In genomic region chr2:153593186-153593585, GRCm38 (mm10) we compare ENCODE assay signal across 10 mouse cellular contexts. TPM values are rescaled to one million over a fixed set of nuclear protein-coding genes. Genes with fewer than 3 reads are reported as not detected.
DNase-seq lines count a peak whose midpoint lies in the region; ATAC-seq and TF ChIP-seq lines count a peak whose summit lies in the region.
"Had no signal": no experiment of that assay in that cellular context is flagged by ENCODE, and none has a peak within 500 bp of the region (broad histone marks: within the 10 kb centered on the region; RNA-seq: fewer than 3 reads in every experiment).

No protein-coding gene starts in this region.

- no peak overlapping the region for H3K9ac ChIP-seq in liver, embryonic 11.5 days (ENCODE audit: low read depth, low read length)
- H3K9ac ChIP-seq in intestine, postnatal 0 days (ENCODE audit: low read depth, low read length): no peak overlapping the region
- H3K9ac ChIP-seq in neural tube, embryonic 12.5 days: no peak overlapping the region
- H3K9ac ChIP-seq: lung, embryonic 14.5 days had no signal

- 72% methylated on average over 9 of the region's 9 CpGs for WGBS in liver, embryonic 11.5 days
- WGBS in intestine, postnatal 0 days: 61% methylated on average over 9 of the region's 9 CpGs
- 46% methylated on average over 9 of the region's 9 CpGs for WGBS in neural tube, embryonic 12.5 days
- WGBS in embryonic facial prominence, embryonic 10.5 days: 55% methylated on average over 9 of the region's 9 CpGs

- 0 out of 2 replicates have a peak, but pooled peaks have one; percentile 11 for ATAC-seq in liver, embryonic 11.5 days (replicated peaks; ENCODE audit: low FRiP score)
- peak; percentile 16; the same call in 1 of the 2 replicates for ATAC-seq in intestine, postnatal 0 days
- peak; percentile 87 for ATAC-seq in neural tube, embryonic 12.5 days (ENCODE audit: low FRiP score, low read depth)

- no peak overlapping the region for H3K4me2 ChIP-seq in liver, embryonic 11.5 days
- H3K4me2 ChIP-seq in intestine, postnatal 0 days (replicated peaks; ENCODE audit: low read depth): no peak overlapping the region
- H3K4me2 ChIP-seq in neural tube, embryonic 12.5 days (replicated peaks): no peak overlapping the region
- H3K4me2 ChIP-seq: lung, embryonic 14.5 days had no signal

- no peaks in the 10 kb centered on the region for H3K9me3 ChIP-seq in liver, embryonic 11.5 days (ENCODE audit: control insufficient read depth, low read length)
- H3K9me3 ChIP-seq in intestine, postnatal 0 days (ENCODE audit: control insufficient read depth): no peaks in the 10 kb centered on the region
- no peaks in the 10 kb centered on the region for H3K9me3 ChIP-seq in neural tube, embryonic 12.5 days
- no peaks in the 10 kb centered on the region for H3K9me3 ChIP-seq in embryonic facial prominence, embryonic 10.5 days

- H3K4me3 ChIP-seq in liver, embryonic 11.5 days (ENCODE audit: low read depth, low read length): no peak overlapping the region
- no peak overlapping the region for H3K4me3 ChIP-seq in intestine, postnatal 0 days (ENCODE audit: low read depth, low read length)
- H3K4me3 ChIP-seq in neural tube, embryonic 12.5 days: no peak overlapping the region
- H3K4me3 ChIP-seq in embryonic facial prominence, embryonic 10.5 days: no peak overlapping the region

- DNase-seq in liver, embryonic 11.5 days (ENCODE audit: low spot score): no peak
- DNase-seq in liver (no peak), adipocyte (ENCODE audit: low spot score) (no peak)
- DNase-seq in cerebellum, adult 9-11 months: peak; percentile 95
- DNase-seq in embryonic facial prominence, embryonic 10.5 days (ENCODE audit: low spot score): no peak
- DNase-seq in embryo, embryonic 11 days: no peak
- DNase-seq: lung, embryonic 14.5 days had no signal

- no peaks in the 10 kb centered on the region for H3K36me3 ChIP-seq in liver, embryonic 11.5 days (ENCODE audit: control insufficient read depth, insufficient read depth, low read length)
- H3K36me3 ChIP-seq in intestine, postnatal 0 days (ENCODE audit: control insufficient read depth, insufficient read depth): no peaks in the 10 kb centered on the region
- no peaks in the 10 kb centered on the region for H3K36me3 ChIP-seq in neural tube, embryonic 12.5 days
- no peaks in the 10 kb centered on the region for H3K36me3 ChIP-seq in embryonic facial prominence, embryonic 10.5 days (replicated peaks)

- no peak overlapping the region for H3K27ac ChIP-seq in liver, embryonic 11.5 days (ENCODE audit: low read depth, low read length)
- H3K27ac ChIP-seq in intestine, postnatal 0 days (ENCODE audit: low read depth, low read length): no peak overlapping the region
- H3K27ac ChIP-seq in neural tube, embryonic 12.5 days: no peak overlapping the region
- H3K27ac ChIP-seq in embryonic facial prominence, embryonic 10.5 days (replicated peaks): no peak overlapping the region

- peaks cover 13% of the 10 kb centered on the region for H3K4me1 ChIP-seq in liver, embryonic 11.5 days (replicated peaks; ENCODE audit: control insufficient read depth, insufficient read depth, low read length)
- H3K4me1 ChIP-seq in intestine, postnatal 0 days (replicated peaks; ENCODE audit: control insufficient read depth, insufficient read depth, low read length): peaks cover 6% of the 10 kb centered on the region; the same call in 1 of the 2 replicates
- H3K4me1 ChIP-seq in neural tube, embryonic 12.5 days: peaks cover 11% of the 10 kb centered on the region
- H3K4me1 ChIP-seq in embryonic facial prominence, embryonic 10.5 days: peaks cover 14% of the 10 kb centered on the region

- no peaks in the 10 kb centered on the region for H3K27me3 ChIP-seq in liver, embryonic 11.5 days (replicated peaks; ENCODE audit: control insufficient read depth, insufficient read depth, low read length)
- no peaks in the 10 kb centered on the region for H3K27me3 ChIP-seq in intestine, postnatal 0 days (replicated peaks; ENCODE audit: control insufficient read depth, insufficient read depth, low read length)
- no peaks in the 10 kb centered on the region for H3K27me3 ChIP-seq in neural tube, embryonic 12.5 days (replicated peaks)
- H3K27me3 ChIP-seq in embryonic facial prominence, embryonic 10.5 days (replicated peaks; ENCODE audit: low read depth, poor library complexity, severe bottlenecking): no peaks in the 10 kb centered on the region
- H3K27me3 ChIP-seq: Patski had no signal

- no peak for TF ChIP-seq CTCF in intestine, postnatal 0 days (IDR thresholded peaks at IDR 0.05; ENCODE audit: low read depth)

RNA-seq across cellular contexts. Expression of gene Commd7, which starts 39.4 kb away (rescaled TPM):
- polyA plus RNA-seq in liver, embryonic 11.5 days (2014; fragmentation: Nextera tagmentation; extraction: Ambion mirVana): 65.1 and 66.8 TPM in 2 replicates
- 74.8 and 84.7 TPM in 2 replicates for polyA plus RNA-seq in intestine, postnatal 0 days (2015; fragmentation: Nextera tagmentation; extraction: Ambion mirVana)
- 69.5 and 76.8 TPM in 2 replicates for polyA plus RNA-seq in neural tube, embryonic 12.5 days (2016; fragmentation: Nextera tagmentation; extraction: Ambion mirVana)
- 72.2 and 74.3 TPM in 2 replicates for polyA plus RNA-seq in embryonic facial prominence, embryonic 10.5 days (2016; fragmentation: Nextera tagmentation; extraction: Ambion mirVana)

RNA-seq across cellular contexts. Expression of gene Dnmt3b, which starts 56.1 kb away (rescaled TPM):
- polyA plus RNA-seq in liver, embryonic 11.5 days (2014; fragmentation: Nextera tagmentation; extraction: Ambion mirVana): 27.2 and 27.8 TPM in 2 replicates
- 2.9 and 3.0 TPM in 2 replicates for polyA plus RNA-seq in intestine, postnatal 0 days (2015; fragmentation: Nextera tagmentation; extraction: Ambion mirVana)
- polyA plus RNA-seq in neural tube, embryonic 12.5 days (2016; fragmentation: Nextera tagmentation; extraction: Ambion mirVana): 6.6 and 7.4 TPM in 2 replicates
- polyA plus RNA-seq in embryonic facial prominence, embryonic 10.5 days (2016; fragmentation: Nextera tagmentation; extraction: Ambion mirVana): 26.5 and 30.2 TPM in 2 replicates

Comparison
In these comparisons a context has a peak if more than half of its experiments do, and no peak if none do; other contexts are left out.
1. ATAC-seq: peak in every context shown above with its lines; median percentile 87 in neural tube, embryonic 12.5 days; 16 in intestine, postnatal 0 days; 11 in liver, embryonic 11.5 days.